8 mouse cellular contexts compared by ENCODE assay signal in genomic region chr5:102126737-102127136, GRCm38 (mm10).
DNase-seq lines count a peak whose midpoint lies in the region; ATAC-seq lines count a peak whose summit lies in the region.

No protein-coding gene starts in this region.

- DNase-seq in frontal cortex, postnatal 25 days (ENCODE audit: low spot score in 2 of 2) = peak; percentile 34 to 36
- DNase-seq in right cerebral cortex, adult 2 months (ENCODE audit: low spot score in 2 of 2) = peak; percentile 44 to 62
- DNase-seq in right cerebral cortex, postnatal 36 days (ENCODE audit: low spot score in 2 of 2) = no peak
- DNase-seq in cerebellum, postnatal 36 days = peak; percentile 74 to 75
- peak; percentile 24 to 79 for DNase-seq in kidney, postnatal 36 days
- DNase-seq in lung, postnatal 36 days = peak; percentile 45
- peak; percentile 12 to 28 for DNase-seq in urinary bladder, postnatal 36 days (ENCODE audit: low spot score in 2 of 2)

- ATAC-seq in frontal cortex, adult (ENCODE audit: low TSS enrichment) = no peak; the same call in 1 of the 2 replicates

Comparison
In these comparisons a context has a peak if more than half of its experiments do, and no peak if none do; other contexts are left out.
1. DNase-seq: peak in frontal cortex, postnatal 25 days (2 of 2), right cerebral cortex, adult 2 months (2 of 2), cerebellum, postnatal 36 days (2 of 2), kidney, postnatal 36 days (2 of 2), lung, postnatal 36 days (single experiment) and urinary bladder, postnatal 36 days (2 of 2); none in right cerebral cortex, postnatal 36 days (0 of 2).